Mouse (Mus musculus) ES-Bruce4 (cell line): ENCODE results near the gene Sox15.

ENCODE experiments used
- CTCF ChIP-seq: IDR thresholded peaks from one replicate; pipeline ENCODE4 v1.8.1; 2011; ENCODE audit warnings: low read depth, low read length
- EP300 ChIP-seq: IDR thresholded peaks from 2 replicates; pipeline ENCODE4 v1.6.1; 2011; ENCODE audit warnings: low read depth, low read length; ENCODE audit not compliant: insufficient read depth
- POLR2A ChIP-seq: IDR thresholded peaks from one replicate; pipeline ENCODE4 v1.8.1; 2011; ENCODE audit warnings: low read length; ENCODE audit not compliant: insufficient read depth

DNA sequence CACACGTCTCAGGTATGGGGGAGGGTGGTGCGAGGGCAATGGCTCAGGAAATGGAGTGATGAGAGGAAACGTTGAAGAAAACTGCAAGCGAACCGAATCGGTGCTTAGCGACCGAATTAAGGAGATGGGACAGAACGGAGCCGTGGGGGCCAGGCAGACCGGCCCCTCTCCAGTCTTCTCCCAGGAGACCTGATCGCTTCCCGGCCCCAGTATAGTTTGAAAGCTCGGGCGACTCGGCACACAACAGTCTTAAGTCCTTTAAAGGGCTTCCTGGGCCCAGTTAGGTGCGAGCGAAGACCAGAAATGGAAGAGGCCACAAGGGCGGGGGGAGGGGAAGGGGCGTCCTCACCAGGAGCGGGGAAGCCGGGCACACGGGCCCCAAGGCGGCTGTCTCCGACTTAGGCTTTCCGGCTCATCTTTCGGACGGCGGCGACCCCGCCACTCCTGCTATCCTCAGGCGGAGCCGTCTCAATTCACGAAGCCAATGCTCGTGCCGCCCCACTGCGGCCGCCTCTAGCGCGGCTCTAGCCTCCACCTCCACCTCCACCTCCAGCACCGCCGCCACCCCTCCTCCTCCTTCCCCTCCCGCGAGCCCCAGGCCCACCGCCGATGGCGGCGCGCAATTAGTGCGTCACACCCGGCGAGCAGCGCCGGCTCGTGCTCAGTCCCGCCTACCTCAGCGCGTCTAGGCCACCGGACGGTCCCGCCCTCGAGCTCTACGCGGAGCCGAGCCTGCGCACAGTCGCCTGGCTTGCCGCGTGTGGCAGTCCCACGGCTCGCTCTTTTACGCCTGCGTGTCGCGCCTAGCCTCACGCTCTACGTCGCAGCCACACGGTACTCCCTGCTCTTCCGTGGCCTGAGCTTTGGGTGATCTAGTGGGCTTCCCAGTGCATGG is 26.4 kb downstream of the Sox15 start, which contains the start of gene Senp3:
- TF ChIP-seq EP300 (peak; percentile 65; the same call in 1 of the 2 replicates), CTCF (no peak), POLR2A (peak; percentile 86)
